Mouse (Mus musculus) leukemia stem cell, adult 10-12 weeks (primary cell): ENCODE data around the gene Dhx58. TPM values are rescaled to one million over a fixed set of nuclear protein-coding genes. Genes with fewer than 3 reads are reported as not detected.

Experiments
- polyA plus RNA-seq: library from polyadenylated mRNA; stranded (reverse); fragments of >175 nt; gene quantifications from 2 replicates; pipeline ENCODE4 v1.2.3, GENCODE M21; 2012; ENCODE audit warnings: low replicate concordance

The Dhx58 gene
- 28.8 and 34.9 TPM in 2 replicates for polyA plus RNA-seq

DNA sequence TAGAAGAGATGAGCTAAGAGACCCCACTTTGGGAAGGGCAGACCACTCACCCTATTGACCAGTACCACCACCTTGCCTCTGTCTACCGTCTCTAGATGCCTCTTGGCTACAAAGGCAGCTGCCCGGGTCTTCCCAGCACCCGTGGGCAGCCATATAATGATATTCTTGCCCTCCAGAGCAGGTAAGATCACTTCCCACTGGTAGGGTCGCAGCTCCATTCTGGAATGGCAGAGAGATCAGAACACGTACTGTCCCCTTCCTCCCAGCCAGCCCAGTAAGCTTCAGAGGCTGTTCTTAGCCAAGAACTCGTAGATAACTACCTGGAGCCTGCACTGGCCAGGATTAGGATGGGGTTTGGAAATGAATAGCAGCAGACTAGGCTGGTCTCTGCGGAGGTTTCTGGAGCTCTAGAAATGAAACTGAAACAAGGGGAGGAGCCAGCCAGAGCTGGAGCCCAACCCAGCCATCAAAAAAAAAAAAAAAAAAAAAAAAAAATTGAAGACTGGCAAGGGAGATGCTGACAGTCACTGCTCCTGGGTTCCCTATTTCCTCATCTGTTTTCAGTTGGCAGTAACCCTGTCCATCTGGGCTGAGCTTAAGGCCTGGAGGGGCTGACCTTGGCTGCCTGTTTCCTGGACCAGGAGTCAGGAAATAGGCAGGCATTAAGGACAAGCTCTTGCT lies at the start of gene Dhx58:
Gene Dhx58, minus strand, starts transcription at position 421 of the 681 bp plus-strand sequence.

DNA sequence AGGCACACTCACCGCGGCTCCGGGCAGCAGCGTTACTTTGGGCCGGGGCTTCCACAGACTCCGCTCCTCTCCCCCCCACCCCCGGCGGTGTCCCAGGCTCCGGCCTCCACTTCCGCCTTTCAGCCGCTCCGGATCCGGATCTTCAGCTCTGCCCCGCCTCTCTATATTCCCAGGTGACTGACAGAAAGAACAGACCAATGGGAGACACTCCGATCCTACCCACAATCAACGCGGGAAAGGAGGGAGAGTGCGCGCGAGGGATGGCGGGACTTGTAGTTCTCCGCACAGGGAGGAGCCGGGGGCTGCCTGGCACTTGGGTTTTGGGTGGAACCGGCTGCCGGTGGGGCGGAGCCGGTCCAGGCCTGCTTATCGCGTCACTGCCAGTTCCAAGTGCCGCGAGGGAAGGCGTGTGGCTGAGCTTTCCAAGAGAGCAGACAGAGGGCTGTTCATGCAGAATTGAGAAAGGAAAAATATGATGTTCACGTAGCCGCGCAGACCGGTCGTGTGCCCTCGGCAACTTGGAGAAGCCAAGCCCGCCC lies 34.1 kb upstream of the Dhx58 start, which contains the start of gene Rab5c:
Gene Rab5c, minus strand, starts transcription at position 150 of the 539 bp plus-strand sequence.

GRCm38 (mm10) chr11:100713735-100714533 lies 9.9 kb upstream of the Dhx58 start, which contains the start of gene Hspb9:
TSS of gene Hspb9 (plus strand) at chr11:100713850.

GRCm38 (mm10) chr11:100711783-100712615 lies 7.9 kb upstream of the Dhx58 start, which contains the start of gene Kat2a:
TSS of gene Kat2a (minus strand) at chr11:100712465.

GRCm38 (mm10) chr11:100692164-100692616 lies 11.9 kb downstream of the Dhx58 start, which contains the start of gene Zfp385c:
TSS of gene Zfp385c (minus strand) at chr11:100692455.

Other genes with a start within 250 kb of the Dhx58 start
- gene Klhl11, start 231.5 kb downstream of the Dhx58 start, polyA plus RNA-seq, result 2.6 and 3.0 TPM in 2 replicates
- gene Acly, start 176.3 kb downstream of the Dhx58 start, polyA plus RNA-seq, result 4.5 and 57.8 TPM in 2 replicates
- gene Ttc25, start 158.7 kb downstream of the Dhx58 start, polyA plus RNA-seq, result not detected in 2 replicates
- gene Cnp, start 129.4 kb downstream of the Dhx58 start, polyA plus RNA-seq, result 26.2 and 47.0 TPM in 2 replicates
- 15.7 and 34.6 TPM in 2 replicates for gene Nkiras2, start 85.0 kb downstream of the Dhx58 start, polyA plus RNA-seq
- gene Dnajc7, start 84.1 kb downstream of the Dhx58 start, polyA plus RNA-seq, result 21.8 and 31.1 TPM in 2 replicates
- not detected in 2 replicates for gene Zfp385c, start 11.8 kb downstream of the Dhx58 start, polyA plus RNA-seq
- gene Kat2a, start 8.2 kb upstream of the Dhx58 start, polyA plus RNA-seq, result 93.8 and 113 TPM in 2 replicates
- 0.71 TPM in 1 of 2 replicates, not detected in the other for gene Hspb9, start 9.6 kb upstream of the Dhx58 start, polyA plus RNA-seq
- gene Rab5c, start 33.9 kb upstream of the Dhx58 start, polyA plus RNA-seq, result 394 and 541 TPM in 2 replicates
- gene Kcnh4, start 55.7 kb upstream of the Dhx58 start, polyA plus RNA-seq, result 0.09 and 0.55 TPM in 2 replicates
- gene Hcrt, start 58.7 kb upstream of the Dhx58 start, polyA plus RNA-seq, result not detected in 2 replicates
- 6.6 and 9.5 TPM in 2 replicates for gene Ghdc, start 66.7 kb upstream of the Dhx58 start, polyA plus RNA-seq
- 27.4 and 38.6 TPM in 2 replicates for gene Stat5b, start 146.5 kb upstream of the Dhx58 start, polyA plus RNA-seq
- 25.8 and 32.3 TPM in 2 replicates for gene Stat5a, start 155.1 kb upstream of the Dhx58 start, polyA plus RNA-seq
- gene Stat3, start 235.3 kb upstream of the Dhx58 start, polyA plus RNA-seq, result 22.0 and 45.8 TPM in 2 replicates